Comparison of ENCODE assay signal across 21 mouse cellular contexts in genomic region chr9:95034140-95034970, GRCm38 (mm10).
DNase-seq lines count a peak whose midpoint lies in the region; ATAC-seq and TF ChIP-seq lines count a peak whose summit lies in the region.
"Had no signal": no experiment of that assay in that cellular context is flagged by ENCODE, and none has a peak within 500 bp of the region (broad histone marks: within the 10 kb centered on the region; RNA-seq: fewer than 3 reads in every experiment).

No protein-coding gene starts in this region.

- ATAC-seq in forebrain, embryonic 15.5 days (replicated peaks) = 0 out of 2 replicates have a peak, but pooled peaks have one; percentile 38
- ATAC-seq in midbrain, embryonic 11.5 days (ENCODE audit: low FRiP score) = peak; percentile 58; the same call in 1 of the 2 replicates
- ATAC-seq in midbrain, postnatal 0 days (ENCODE audit: low FRiP score) = no peak
- peak; percentile 74; the same call in 1 of the 2 replicates for ATAC-seq in embryonic facial prominence, embryonic 13.5 days (ENCODE audit: insufficient number of reproducible peaks, insufficient read depth, low FRiP score, low TSS enrichment, low read depth)
- ATAC-seq: inflammation-experienced regulatory T-cells, adult 6 months; Patski had no signal

- DNase-seq in forebrain, embryonic 10.5 days (ENCODE audit: extremely low spot score, low spot score) = no peak
- no peak for DNase-seq in midbrain, embryonic 11.5 days (ENCODE audit: low spot score, missing footprints)
- no peak for DNase-seq in midbrain, postnatal 0 days (ENCODE audit: low spot score)
- DNase-seq in yolk sac, embryonic 10.5 days (ENCODE audit: low spot score) = no peak
- no peak for DNase-seq in gastrocnemius, postnatal 4 days (ENCODE audit: low spot score in 2 of 2)
- DNase-seq: adrenal gland, postnatal 36 days; cerebellum, adult 11 months; cerebellum, postnatal 14 days; gastrocnemius, adult 2 months; heart, postnatal 4 days; kidney, adult 8-10 months; left cerebral cortex, postnatal 4 days; lung, postnatal 4 days; thymus, adult 18-20 months; thymus, postnatal 36 days had no signal

- H3K4me3 ChIP-seq in forebrain, embryonic 15.5 days = no peak overlapping the region
- no peak overlapping the region for H3K4me3 ChIP-seq in forebrain, embryonic 10.5 days
- H3K4me3 ChIP-seq in midbrain, embryonic 11.5 days (ENCODE audit: low read depth, low read length) = no peak overlapping the region
- no peak overlapping the region for H3K4me3 ChIP-seq in midbrain, postnatal 0 days (ENCODE audit: low read depth, low read length)
- H3K4me3 ChIP-seq in embryonic facial prominence, embryonic 13.5 days = no peak overlapping the region
- H3K4me3 ChIP-seq: gastrocnemius, adult 2 months; heart, embryonic 10.5 days had no signal

- H3K4me1 ChIP-seq in forebrain, embryonic 15.5 days = no peaks in the 10 kb centered on the region
- H3K4me1 ChIP-seq in forebrain, embryonic 10.5 days = no peaks in the 10 kb centered on the region
- H3K4me1 ChIP-seq in midbrain, embryonic 11.5 days (ENCODE audit: control insufficient read depth, insufficient read depth, low read length) = no peaks in the 10 kb centered on the region
- H3K4me1 ChIP-seq in midbrain, postnatal 0 days (ENCODE audit: insufficient read depth, low read length) = no peaks in the 10 kb centered on the region
- H3K4me1 ChIP-seq in embryonic facial prominence, embryonic 13.5 days = peaks cover 8% of the 10 kb centered on the region
- H3K4me1 ChIP-seq: heart, embryonic 10.5 days had no signal

- H3K27ac ChIP-seq in forebrain, embryonic 15.5 days (replicated peaks) = no peak overlapping the region
- no peak overlapping the region for H3K27ac ChIP-seq in forebrain, embryonic 10.5 days
- H3K27ac ChIP-seq in midbrain, embryonic 11.5 days (ENCODE audit: low read depth, low read length) = no peak overlapping the region
- H3K27ac ChIP-seq in midbrain, postnatal 0 days (ENCODE audit: low read depth, low read length) = no peak overlapping the region
- no peak overlapping the region for H3K27ac ChIP-seq in embryonic facial prominence, embryonic 13.5 days
- H3K27ac ChIP-seq: gastrocnemius, adult 2 months; heart, embryonic 10.5 days; hindbrain, embryonic 14.5 days had no signal

- no peaks in the 10 kb centered on the region for H3K9me3 ChIP-seq in forebrain, embryonic 15.5 days
- no peaks in the 10 kb centered on the region for H3K9me3 ChIP-seq in forebrain, embryonic 10.5 days
- no peaks in the 10 kb centered on the region for H3K9me3 ChIP-seq in midbrain, embryonic 11.5 days (ENCODE audit: control insufficient read depth, low read length)
- H3K9me3 ChIP-seq in midbrain, postnatal 0 days (ENCODE audit: low read length) = no peaks in the 10 kb centered on the region
- H3K9me3 ChIP-seq in embryonic facial prominence, embryonic 13.5 days = no peaks in the 10 kb centered on the region
- H3K9me3 ChIP-seq: heart, embryonic 10.5 days had no signal

- H3K9ac ChIP-seq in forebrain, embryonic 15.5 days (replicated peaks) = no peak overlapping the region
- H3K9ac ChIP-seq in midbrain, embryonic 11.5 days (ENCODE audit: low read length) = no peak overlapping the region
- H3K9ac ChIP-seq in midbrain, postnatal 0 days (replicated peaks; ENCODE audit: low read length, poor library complexity, severe bottlenecking) = no peak overlapping the region
- H3K9ac ChIP-seq in embryonic facial prominence, embryonic 13.5 days = no peak overlapping the region
- H3K9ac ChIP-seq: hindbrain, embryonic 14.5 days had no signal

- TF ChIP-seq CTCF in midbrain, postnatal 0 days (IDR thresholded peaks at IDR 0.05) = no peak

- no peaks in the 10 kb centered on the region for H3K27me3 ChIP-seq in forebrain, embryonic 15.5 days
- H3K27me3 ChIP-seq in forebrain, embryonic 10.5 days (ENCODE audit: poor library complexity, severe bottlenecking) = no peaks in the 10 kb centered on the region
- H3K27me3 ChIP-seq in midbrain, embryonic 11.5 days (ENCODE audit: control insufficient read depth, insufficient read depth, low read length) = no peaks in the 10 kb centered on the region
- H3K27me3 ChIP-seq in midbrain, postnatal 0 days (ENCODE audit: insufficient read depth, low read length) = no peaks in the 10 kb centered on the region
- peaks cover 30% of the 10 kb centered on the region for H3K27me3 ChIP-seq in embryonic facial prominence, embryonic 13.5 days
- H3K27me3 ChIP-seq: Patski had no signal

- WGBS in forebrain, embryonic 15.5 days = 40% methylated on average over 3 of the region's 3 CpGs
- WGBS in forebrain, embryonic 10.5 days = 78% methylated on average over 3 of the region's 3 CpGs
- 35% methylated on average over 3 of the region's 3 CpGs for WGBS in midbrain, embryonic 11.5 days
- WGBS in midbrain, postnatal 0 days = 37% methylated on average over 3 of the region's 3 CpGs
- 56% methylated on average over 3 of the region's 3 CpGs for WGBS in embryonic facial prominence, embryonic 13.5 days

- H3K36me3 ChIP-seq in forebrain, embryonic 15.5 days = no peaks in the 10 kb centered on the region
- H3K36me3 ChIP-seq in forebrain, embryonic 10.5 days (replicated peaks) = no peaks in the 10 kb centered on the region
- no peaks in the 10 kb centered on the region for H3K36me3 ChIP-seq in midbrain, embryonic 11.5 days (ENCODE audit: control insufficient read depth, insufficient read depth, low read length)
- no peaks in the 10 kb centered on the region for H3K36me3 ChIP-seq in midbrain, postnatal 0 days (ENCODE audit: insufficient read depth, low read length)
- no peaks in the 10 kb centered on the region for H3K36me3 ChIP-seq in embryonic facial prominence, embryonic 13.5 days
- H3K36me3 ChIP-seq: heart, embryonic 10.5 days had no signal

- no peak overlapping the region for H3K4me2 ChIP-seq in forebrain, embryonic 15.5 days (replicated peaks)
- no peak overlapping the region for H3K4me2 ChIP-seq in midbrain, embryonic 11.5 days
- H3K4me2 ChIP-seq in midbrain, postnatal 0 days (ENCODE audit: low read depth, low read length, poor library complexity, severe bottlenecking) = no peak overlapping the region
- no peak overlapping the region for H3K4me2 ChIP-seq in embryonic facial prominence, embryonic 13.5 days
- H3K4me2 ChIP-seq: hindbrain, embryonic 14.5 days had no signal
